Mouse (Mus musculus) mouse trophoblast stem cell (cell line): ENCODE data around the gene Olfr48.

Experiments used
- in situ Hi-C, 2 experiments: fragments of 300-500 bp; cut with MseI, MboI; formaldehyde crosslinking; loops; 2 replicates in 1 of 2; 3 replicates in 1 of 2; pipeline ENCODE4 v1.15.1; 2025

Gene Olfr48

GRCm38 (mm10) chr2:89848105-89848504 is at the start of gene Olfr48:
Olfr48 (minus strand) TSS chr2:89848205.
- in situ Hi-C loops, result no loop called here

- in situ Hi-C loops, result no loop called here
These were observed 30.1 kb upstream of the Olfr48 start, which contains the start of gene Olfr1257 for GRCm38 (mm10) chr2:89878137-89878536. Olfr1257 (plus strand) TSS chr2:89878437.

GRCm38 (mm10) chr2:89849230-89849629 is 1.2 kb upstream of the Olfr48 start:
- in situ Hi-C loops, result no loop called here

- in situ Hi-C loops, result no loop called here
These were observed 6.5 kb downstream of the Olfr48 start, which contains the start of gene Olfr1256 for GRCm38 (mm10) chr2:89841455-89841854. Olfr1256 (minus strand) TSS chr2:89841555.

- in situ Hi-C loops, result no loop called here
These were observed 27.8 kb downstream of the Olfr48 start for GRCm38 (mm10) chr2:89820216-89820615.

- in situ Hi-C loops, result no loop called here
These were observed 36.3 kb downstream of the Olfr48 start, which contains the start of gene Olfr1255 for GRCm38 (mm10) chr2:89811751-89812150. Olfr1255 (plus strand) TSS chr2:89812051.

- in situ Hi-C loops, result no loop called here
These were observed 37.3 kb downstream of the Olfr48 start for GRCm38 (mm10) chr2:89810751-89811150.

- in situ Hi-C loops, result no loop called here
These were observed 48.4 kb downstream of the Olfr48 start for GRCm38 (mm10) chr2:89799583-89799982.

- in situ Hi-C loops, result no loop called here
These were observed 54.5 kb downstream of the Olfr48 start, which contains the start of gene Olfr1254 for GRCm38 (mm10) chr2:89793519-89793918. Olfr1254 (minus strand) TSS chr2:89793619.
